In the genomic region with DNA sequence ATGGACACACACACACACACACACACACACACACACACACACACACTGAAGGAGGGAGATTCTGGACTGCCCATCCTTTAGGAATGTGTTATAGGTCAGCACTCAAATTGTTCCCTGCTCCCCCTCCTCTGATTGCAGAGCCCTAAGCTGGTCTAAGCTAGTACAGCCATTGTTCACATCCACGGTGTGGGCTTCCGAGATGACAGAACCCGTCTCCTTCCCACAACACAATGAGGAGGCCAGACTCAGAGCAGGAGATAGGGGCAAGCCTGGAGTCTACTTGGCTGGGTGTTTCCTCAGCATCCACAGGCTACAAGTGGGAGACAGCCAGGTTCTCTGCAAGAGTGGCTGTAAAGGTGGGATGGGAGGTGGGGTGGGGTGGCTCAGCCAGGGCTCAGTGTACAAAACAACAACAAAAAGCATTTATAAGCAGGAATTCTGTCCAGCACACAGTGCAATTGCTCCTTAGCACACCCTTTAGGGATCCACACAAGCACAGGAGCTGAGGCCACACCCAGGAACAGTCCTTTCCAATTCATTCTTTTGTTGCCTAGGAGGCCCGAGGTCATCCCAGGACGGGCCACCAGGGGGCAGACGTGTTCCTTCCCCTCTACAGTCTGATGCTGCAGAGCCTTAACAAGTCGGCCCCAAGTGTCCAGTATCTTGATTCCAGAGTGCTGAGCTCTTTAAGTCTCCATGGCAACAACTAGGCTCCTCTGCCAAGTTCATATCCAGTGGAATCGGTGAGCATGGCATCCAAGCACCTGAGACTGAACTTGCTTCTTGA, we compare ENCODE assay signal across 9 mouse cellular contexts. TPM values are rescaled to one million over a fixed set of nuclear protein-coding genes. Genes with fewer than 3 reads are reported as not detected.
DNase-seq lines count a peak whose midpoint lies in the region; ATAC-seq and TF ChIP-seq lines count a peak whose summit lies in the region.
"Had no signal": no experiment of that assay in that cellular context is flagged by ENCODE, and none has a peak within 500 bp of the region (broad histone marks: within the 10 kb centered on the region; RNA-seq: fewer than 3 reads in every experiment).

No protein-coding gene starts in this region.

- H3K4me3 ChIP-seq in forebrain, embryonic 13.5 days, result no peak overlapping the region
- no peak overlapping the region for H3K4me3 ChIP-seq in liver, embryonic 15.5 days (replicated peaks)
- H3K4me3 ChIP-seq in neural tube, embryonic 12.5 days, result no peak overlapping the region
- no peak overlapping the region for H3K4me3 ChIP-seq in stomach, postnatal 0 days (ENCODE audit: low read depth, low read length)
- H3K4me3 ChIP-seq: erythroblast, embryonic 14.5 days had no signal

- DNase-seq in CD8-positive naive resting alpha-beta T cell, adult 2 months (ENCODE audit: low read depth in 2 of 2, low spot score in 2 of 2), result peak; percentile 88 to 92
- peak; percentile 78 for DNase-seq in c-Kit-positive CD71-positive TER-119-negative erythroid progenitor cells, embryonic 14.5 days (ENCODE audit: low read depth)
- peak; percentile 95 to 97 for DNase-seq in heart, postnatal 10 days
- peak; percentile 94 to 95 for DNase-seq in kidney, postnatal 4 days
- peak; percentile 93 for DNase-seq in stomach, postnatal 0 days (ENCODE audit: low spot score)

- no peaks in the 10 kb centered on the region for H3K4me1 ChIP-seq in forebrain, embryonic 13.5 days
- H3K4me1 ChIP-seq in liver, embryonic 15.5 days (replicated peaks), result peaks cover 8% of the 10 kb centered on the region
- H3K4me1 ChIP-seq in neural tube, embryonic 12.5 days, result peaks cover 3% of the 10 kb centered on the region; the same call in 1 of the 2 replicates
- H3K4me1 ChIP-seq in stomach, postnatal 0 days (replicated peaks; ENCODE audit: control insufficient read depth, insufficient read depth), result no peaks in the 10 kb centered on the region

- intact Hi-C loops in heart, postnatal 10 days (cut with DNase I), result loop anchor here (1.0 to 2.0 kb wide), 2 partner anchors 33 to 72 kb away; a partner anchor contains a TSS

- TF ChIP-seq CTCF in stomach, postnatal 0 days (IDR thresholded peaks at IDR 0.05; ENCODE audit: low read depth), result peak; percentile 96

- peak; percentile 85 for ATAC-seq in forebrain, embryonic 13.5 days
- ATAC-seq in liver, embryonic 15.5 days (ENCODE audit: insufficient read depth), result peak; percentile 58; the same call in 1 of the 2 replicates
- peak; percentile 91 for ATAC-seq in neural tube, embryonic 12.5 days (ENCODE audit: low FRiP score, low read depth)
- peak; percentile 85 for ATAC-seq in stomach, postnatal 0 days (ENCODE audit: low FRiP score, low TSS enrichment)

- H3K36me3 ChIP-seq in forebrain, embryonic 13.5 days (ENCODE audit: poor library complexity, severe bottlenecking), result no peaks in the 10 kb centered on the region
- H3K36me3 ChIP-seq in liver, embryonic 15.5 days (replicated peaks), result peaks cover 9% of the 10 kb centered on the region
- H3K36me3 ChIP-seq in neural tube, embryonic 12.5 days, result no peaks in the 10 kb centered on the region
- no peaks in the 10 kb centered on the region; the same call in 1 of the 2 replicates for H3K36me3 ChIP-seq in stomach, postnatal 0 days (ENCODE audit: control insufficient read depth, insufficient read depth, low read length)

- H3K9ac ChIP-seq in forebrain, embryonic 13.5 days, result no peak overlapping the region
- no peak overlapping the region for H3K9ac ChIP-seq in liver, embryonic 15.5 days
- H3K9ac ChIP-seq in neural tube, embryonic 12.5 days, result no peak overlapping the region
- H3K9ac ChIP-seq in stomach, postnatal 0 days (ENCODE audit: low read length), result no peak overlapping the region

- 29% methylated on average over 8 of the region's 8 CpGs for WGBS in forebrain, embryonic 13.5 days
- WGBS in liver, embryonic 15.5 days (ENCODE audit: insufficient replicate concordance), result 32% methylated on average over 8 of the region's 8 CpGs
- 34% methylated on average over 8 of the region's 8 CpGs for WGBS in neural tube, embryonic 12.5 days
- 29% methylated on average over 8 of the region's 8 CpGs for WGBS in stomach, postnatal 0 days

- H3K4me2 ChIP-seq in forebrain, embryonic 13.5 days, result no peak overlapping the region
- no peak overlapping the region for H3K4me2 ChIP-seq in liver, embryonic 15.5 days
- H3K4me2 ChIP-seq in neural tube, embryonic 12.5 days (replicated peaks), result no peak overlapping the region
- H3K4me2 ChIP-seq in stomach, postnatal 0 days (replicated peaks; ENCODE audit: low read depth), result no peak overlapping the region

- H3K27ac ChIP-seq in forebrain, embryonic 13.5 days, result no peak overlapping the region
- H3K27ac ChIP-seq in liver, embryonic 15.5 days (replicated peaks), result no peak overlapping the region
- H3K27ac ChIP-seq in neural tube, embryonic 12.5 days, result no peak overlapping the region
- H3K27ac ChIP-seq in stomach, postnatal 0 days (replicated peaks), result no peak overlapping the region

- no peaks in the 10 kb centered on the region for H3K27me3 ChIP-seq in forebrain, embryonic 13.5 days
- no peaks in the 10 kb centered on the region for H3K27me3 ChIP-seq in liver, embryonic 15.5 days
- no peaks in the 10 kb centered on the region for H3K27me3 ChIP-seq in neural tube, embryonic 12.5 days (replicated peaks)
- no peaks in the 10 kb centered on the region for H3K27me3 ChIP-seq in stomach, postnatal 0 days (ENCODE audit: control insufficient read depth, insufficient read depth, low read length)

- TF ChIP-seq EP300 in stomach, postnatal 0 days (optimal IDR thresholded peaks at IDR 0.05), result no peak

- H3K9me3 ChIP-seq in forebrain, embryonic 13.5 days (replicated peaks), result no peaks in the 10 kb centered on the region
- no peaks in the 10 kb centered on the region for H3K9me3 ChIP-seq in liver, embryonic 15.5 days (replicated peaks)
- no peaks in the 10 kb centered on the region for H3K9me3 ChIP-seq in neural tube, embryonic 12.5 days
- H3K9me3 ChIP-seq in stomach, postnatal 0 days (ENCODE audit: control insufficient read depth, low read length), result no peaks in the 10 kb centered on the region

RNA-seq across cellular contexts. Expression of a gene that starts 19.4 kb away (rescaled TPM):
- 7.7 and 7.8 TPM in 2 replicates for polyA plus RNA-seq in forebrain, embryonic 13.5 days (2015; fragmentation: Nextera tagmentation; extraction: Ambion mirVana)
- 10 to 100 TPM; 75.8 to 82.6 TPM for total RNA-seq in heart, postnatal 10 days (2021)
- 3.5 and 3.9 TPM in 2 replicates for polyA plus RNA-seq in liver, embryonic 15.5 days (2015; fragmentation: Nextera tagmentation; extraction: Ambion mirVana)
- 9.3 and 13.4 TPM in 2 replicates for polyA plus RNA-seq in neural tube, embryonic 12.5 days (2016; fragmentation: Nextera tagmentation; extraction: Ambion mirVana)
- 7.2 and 8.1 TPM in 2 replicates for polyA plus RNA-seq in stomach, postnatal 0 days (2015; fragmentation: Nextera tagmentation; extraction: Ambion mirVana)

RNA-seq across cellular contexts. Expression of a gene that starts 32.5 kb away (rescaled TPM):
- 1.6 and 1.8 TPM in 2 replicates for polyA plus RNA-seq in forebrain, embryonic 13.5 days (2015; fragmentation: Nextera tagmentation; extraction: Ambion mirVana)
- 1 to 10 TPM; 5.3 to 7.2 TPM for total RNA-seq in heart, postnatal 10 days (2021)
- 7.7 and 9.3 TPM in 2 replicates for polyA plus RNA-seq in liver, embryonic 15.5 days (2015; fragmentation: Nextera tagmentation; extraction: Ambion mirVana)
- 2.9 and 3.1 TPM in 2 replicates for polyA plus RNA-seq in neural tube, embryonic 12.5 days (2016; fragmentation: Nextera tagmentation; extraction: Ambion mirVana)
- 5.4 and 6.0 TPM in 2 replicates for polyA plus RNA-seq in stomach, postnatal 0 days (2015; fragmentation: Nextera tagmentation; extraction: Ambion mirVana)
